Mouse (Mus musculus): Measurements from ENCODE around the gene Elfn1. TPM values are rescaled to one million over a fixed set of nuclear protein-coding genes. Genes with fewer than 3 reads are reported as not detected.

The Elfn1 gene
- polyA plus RNA-seq, 1 experiment from 2014 or later: 0.13 TPM

DNA sequence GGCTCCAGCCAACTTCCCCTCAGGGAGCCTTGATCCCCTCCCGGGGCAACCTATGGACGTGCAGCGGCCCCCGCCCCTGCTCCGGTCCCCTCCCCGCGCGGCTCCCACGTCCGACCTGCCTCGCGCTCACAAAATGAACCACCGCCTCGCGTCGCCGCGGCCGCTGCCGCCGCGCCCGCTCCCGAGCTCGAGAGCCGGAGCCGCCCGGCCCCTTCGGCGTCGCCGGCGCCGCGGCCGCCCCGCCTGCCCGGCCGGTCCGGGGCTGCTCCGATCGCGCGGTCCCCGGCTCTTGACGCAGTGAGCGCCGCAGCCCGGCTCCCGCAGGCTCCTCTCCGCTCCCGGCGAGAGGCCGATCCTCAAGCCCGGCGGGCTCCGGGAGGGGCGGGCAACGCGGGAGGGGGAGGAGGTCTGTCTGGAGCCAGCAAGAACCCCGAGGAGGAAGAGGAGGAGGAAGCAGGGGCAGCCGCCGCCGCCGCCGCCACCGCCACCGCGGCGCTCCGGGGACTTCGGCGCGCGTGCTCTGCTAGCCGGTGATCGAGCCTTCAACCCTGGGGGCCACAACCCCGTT lies 584 bp downstream of the Elfn1 start:
- ATAC-seq (replicated peaks; ENCODE audit: insufficient number of reproducible peaks, low FRiP score, low TSS enrichment): no peak
- H3K36me3 ChIP-seq (ENCODE audit: control insufficient read depth, insufficient read depth, low read length): no peaks in the 10 kb centered on the region
- peaks cover 93% of the 10 kb centered on the region for H3K27me3 ChIP-seq (ENCODE audit: control insufficient read depth, insufficient read depth, low read length)
- WGBS (ENCODE audit: insufficient replicate concordance): under 1% methylated on average over 50 of the region's 78 CpGs
- H3K4me2 ChIP-seq: peak overlapping the region; percentile 99
- H3K4me3 ChIP-seq (ENCODE audit: low read depth, low read length): peak overlapping the region; percentile 65
- peak overlapping the region; percentile 58; the same call in 1 of the 2 replicates for H3K9ac ChIP-seq (ENCODE audit: low read depth, low read length)
- peaks cover 29% of the 10 kb centered on the region for H3K4me1 ChIP-seq (ENCODE audit: control insufficient read depth, insufficient read depth, low read length)
- no peaks in the 10 kb centered on the region for H3K9me3 ChIP-seq (replicated peaks; ENCODE audit: control insufficient read depth, low read length)
- no peak overlapping the region for H3K27ac ChIP-seq (ENCODE audit: low read depth, low read length)

DNA sequence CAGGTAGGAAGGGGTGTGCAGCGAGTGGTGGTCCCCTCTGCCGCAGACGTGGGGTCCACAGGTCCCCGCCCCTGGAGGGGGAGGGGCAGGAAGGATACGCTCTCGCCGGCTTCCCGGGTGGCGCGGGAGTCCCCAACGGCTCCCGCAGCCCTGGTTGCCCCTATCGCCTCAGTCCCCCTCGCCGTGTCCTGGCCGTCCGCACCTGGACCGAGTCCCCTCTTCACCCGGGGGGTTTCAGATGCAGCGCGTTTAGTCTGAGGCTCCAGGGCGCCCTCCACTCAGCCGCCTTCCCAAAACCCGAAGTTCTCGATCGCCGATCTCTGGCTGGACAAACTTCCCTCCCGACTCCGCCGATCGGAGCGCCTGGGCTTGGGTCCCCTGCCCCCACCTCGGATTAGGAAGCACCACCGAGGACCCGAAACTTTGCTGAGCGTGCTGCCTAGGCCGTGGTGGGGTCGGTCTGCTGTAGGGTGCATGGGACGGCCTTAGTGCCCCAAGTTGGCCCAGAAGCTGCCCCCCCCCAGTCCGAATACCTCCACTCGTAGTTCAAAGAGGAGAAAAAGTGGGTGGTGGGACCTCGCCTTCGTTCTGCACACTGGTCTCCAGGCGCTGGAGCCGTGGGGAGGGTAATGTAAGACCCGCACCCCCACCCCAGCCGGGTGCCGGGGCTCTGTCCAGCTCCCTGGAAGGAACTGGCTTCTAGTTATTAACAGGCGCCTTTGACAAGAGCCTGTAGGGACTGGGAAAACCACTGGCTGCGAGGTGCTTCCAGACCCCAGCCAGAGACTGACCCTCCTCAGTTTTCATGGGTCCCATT lies 1.3 kb downstream of the Elfn1 start:
- H3K9ac ChIP-seq (ENCODE audit: low read depth, low read length): peak overlapping the region; percentile 58; the same call in 1 of the 2 replicates
- peak overlapping the region; percentile 65 for H3K4me3 ChIP-seq (ENCODE audit: low read depth, low read length)
- under 1% methylated on average over 46 of the region's 50 CpGs for WGBS (ENCODE audit: insufficient replicate concordance)
- no peaks in the 10 kb centered on the region for H3K9me3 ChIP-seq (replicated peaks; ENCODE audit: control insufficient read depth, low read length)
- no peaks in the 10 kb centered on the region for H3K36me3 ChIP-seq (ENCODE audit: control insufficient read depth, insufficient read depth, low read length)
- ATAC-seq (replicated peaks; ENCODE audit: insufficient number of reproducible peaks, low FRiP score, low TSS enrichment): no peak
- H3K4me1 ChIP-seq (ENCODE audit: control insufficient read depth, insufficient read depth, low read length): peaks cover 29% of the 10 kb centered on the region
- H3K4me2 ChIP-seq: peak overlapping the region; percentile 99
- peaks cover 97% of the 10 kb centered on the region for H3K27me3 ChIP-seq (ENCODE audit: control insufficient read depth, insufficient read depth, low read length)
- H3K27ac ChIP-seq (ENCODE audit: low read depth, low read length): no peak overlapping the region

GRCm38 (mm10) chr5:139909710-139910550 lies 2.2 kb downstream of the Elfn1 start:
- no peak for ATAC-seq (replicated peaks; ENCODE audit: insufficient number of reproducible peaks, low FRiP score, low TSS enrichment)
- H3K9me3 ChIP-seq (replicated peaks; ENCODE audit: control insufficient read depth, low read length): no peaks in the 10 kb centered on the region
- H3K4me2 ChIP-seq: peak overlapping the region; percentile 1; the same call in 1 of the 2 replicates

DNA sequence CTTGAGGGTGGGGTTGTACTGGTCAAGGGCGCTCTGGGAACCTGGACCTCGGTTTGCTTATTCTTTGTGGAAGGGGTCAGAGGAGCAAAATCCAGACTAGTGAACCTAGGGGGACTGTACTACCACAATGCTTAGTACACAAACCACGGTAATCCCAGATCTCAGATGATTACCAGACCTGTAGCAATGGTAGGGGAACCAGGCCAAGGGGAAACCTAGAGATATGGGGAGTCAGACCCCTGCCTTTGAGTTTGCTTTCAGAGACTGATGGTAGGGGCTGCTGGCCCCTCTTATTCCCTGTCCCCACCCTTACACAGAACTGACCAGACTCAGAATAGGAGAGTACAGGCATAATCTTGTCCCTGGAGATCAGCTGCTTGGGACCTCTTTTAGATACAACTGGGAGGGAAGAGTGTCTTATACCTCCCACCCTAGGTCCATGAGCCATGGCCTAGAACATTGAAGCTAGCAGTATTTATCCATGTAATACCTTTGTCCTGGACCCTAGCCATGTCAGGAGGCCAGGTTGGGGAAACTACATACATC lies 3.1 kb downstream of the Elfn1 start:
- WGBS (ENCODE audit: insufficient replicate concordance): 12% methylated on average over 3 of the region's 3 CpGs
- peaks cover 29% of the 10 kb centered on the region for H3K4me1 ChIP-seq (ENCODE audit: control insufficient read depth, insufficient read depth, low read length)

More at GRCm38 (mm10) chr5:139909710-139910550, 2.2 kb downstream of the Elfn1 start:
- Histone ChIP-seq H3K27ac (ENCODE audit: low read depth, low read length) (no peak overlapping the region), H3K27me3 (ENCODE audit: control insufficient read depth, insufficient read depth, low read length) (peaks cover 99% of the 10 kb centered on the region), H3K4me3 (ENCODE audit: low read depth, low read length) (peak overlapping the region; percentile 23), H3K36me3 (ENCODE audit: control insufficient read depth, insufficient read depth, low read length) (no peaks in the 10 kb centered on the region), H3K4me1 (ENCODE audit: control insufficient read depth, insufficient read depth, low read length) (peaks cover 29% of the 10 kb centered on the region), H3K9ac (ENCODE audit: low read depth, low read length) (no peak overlapping the region)
- WGBS (ENCODE audit: insufficient replicate concordance): 2% methylated on average over 29 of the region's 29 CpGs

GRCm38 (mm10) chr5:139911506-139911905 lies 3.8 kb downstream of the Elfn1 start:
- Histone ChIP-seq H3K4me2 (peak overlapping the region; percentile 91), H3K27me3 (ENCODE audit: control insufficient read depth, insufficient read depth, low read length) (peaks cover 99% of the 10 kb centered on the region), H3K36me3 (ENCODE audit: control insufficient read depth, insufficient read depth, low read length) (no peaks in the 10 kb centered on the region), H3K4me1 (ENCODE audit: control insufficient read depth, insufficient read depth, low read length) (peaks cover 29% of the 10 kb centered on the region), H3K27ac (ENCODE audit: low read depth, low read length) (no peak overlapping the region), H3K9me3 (replicated peaks; ENCODE audit: control insufficient read depth, low read length) (no peaks in the 10 kb centered on the region), H3K4me3 (ENCODE audit: low read depth, low read length) (peak overlapping the region; percentile 51), H3K9ac (ENCODE audit: low read depth, low read length) (no peak overlapping the region)
- ATAC-seq (replicated peaks; ENCODE audit: insufficient number of reproducible peaks, low FRiP score, low TSS enrichment): no peak
- 4% methylated on average over 19 of the region's 19 CpGs for WGBS (ENCODE audit: insufficient replicate concordance)

More for the DNA sequence above, 3.1 kb downstream of the Elfn1 start:
- Histone ChIP-seq H3K9me3 (replicated peaks; ENCODE audit: control insufficient read depth, low read length) (no peaks in the 10 kb centered on the region), H3K36me3 (ENCODE audit: control insufficient read depth, insufficient read depth, low read length) (no peaks in the 10 kb centered on the region), H3K27me3 (ENCODE audit: control insufficient read depth, insufficient read depth, low read length) (peaks cover 99% of the 10 kb centered on the region), H3K9ac (ENCODE audit: low read depth, low read length) (no peak overlapping the region), H3K4me2 (no peak overlapping the region), H3K4me3 (ENCODE audit: low read depth, low read length) (no peak overlapping the region), H3K27ac (ENCODE audit: low read depth, low read length) (no peak overlapping the region)
- ATAC-seq (replicated peaks; ENCODE audit: insufficient number of reproducible peaks, low FRiP score, low TSS enrichment): no peak

DNA sequence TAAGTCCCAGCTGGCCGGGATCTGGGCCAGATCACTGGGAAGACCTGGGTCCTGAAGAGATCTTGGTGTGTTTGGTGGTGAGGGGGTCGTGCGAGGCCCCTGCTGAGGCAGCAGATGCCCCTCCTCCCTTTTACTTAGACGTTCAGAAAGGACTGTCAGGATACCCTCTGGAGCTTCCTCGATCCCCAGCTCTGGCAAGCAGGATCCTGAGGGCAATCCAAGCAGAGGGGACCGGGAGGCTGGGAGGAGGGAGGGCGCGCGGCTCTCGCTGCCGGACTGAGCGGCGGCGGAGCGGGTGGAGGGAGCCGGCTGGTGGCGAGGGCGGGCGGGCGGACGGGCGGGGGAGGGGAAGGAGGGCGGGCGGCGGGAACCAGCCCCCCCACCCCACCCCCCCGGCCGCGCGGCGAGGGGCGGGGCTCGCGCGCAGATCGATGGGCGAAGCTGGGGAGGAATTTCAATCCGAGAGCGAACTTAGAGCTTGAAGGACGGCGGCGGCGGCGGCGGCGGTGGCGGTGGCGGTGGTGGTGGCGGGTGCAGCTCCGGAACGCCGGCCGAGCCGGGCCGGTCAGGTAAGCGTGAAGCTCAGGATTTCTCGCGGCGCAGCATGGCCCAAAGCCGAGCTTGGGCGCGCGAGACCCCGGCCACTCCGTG lies 4.5 kb downstream of the Elfn1 start:
- 0% methylated on average over 22 of the region's 64 CpGs for WGBS (ENCODE audit: insufficient replicate concordance)
- H3K4me2 ChIP-seq: peak overlapping the region; percentile 91
- peak overlapping the region; percentile 51 for H3K4me3 ChIP-seq (ENCODE audit: low read depth, low read length)
- ATAC-seq (replicated peaks; ENCODE audit: insufficient number of reproducible peaks, low FRiP score, low TSS enrichment): no peak
- H3K27me3 ChIP-seq (ENCODE audit: control insufficient read depth, insufficient read depth, low read length): peaks cover 96% of the 10 kb centered on the region
- no peaks in the 10 kb centered on the region for H3K9me3 ChIP-seq (replicated peaks; ENCODE audit: control insufficient read depth, low read length)
- no peaks in the 10 kb centered on the region for H3K36me3 ChIP-seq (ENCODE audit: control insufficient read depth, insufficient read depth, low read length)
- H3K9ac ChIP-seq (ENCODE audit: low read depth, low read length): no peak overlapping the region
- H3K27ac ChIP-seq (ENCODE audit: low read depth, low read length): no peak overlapping the region
- peaks cover 29% of the 10 kb centered on the region for H3K4me1 ChIP-seq (ENCODE audit: control insufficient read depth, insufficient read depth, low read length)

- Histone ChIP-seq H3K4me1 (ENCODE audit: control insufficient read depth, insufficient read depth, low read length) (no peaks in the 10 kb centered on the region), H3K27me3 (ENCODE audit: control insufficient read depth, insufficient read depth, low read length) (peaks cover 22% of the 10 kb centered on the region), H3K27ac (ENCODE audit: low read depth, low read length) (no peak overlapping the region), H3K36me3 (ENCODE audit: control insufficient read depth, insufficient read depth, low read length) (no peaks in the 10 kb centered on the region), H3K9ac (ENCODE audit: low read depth, low read length) (no peak overlapping the region), H3K4me2 (no peak overlapping the region), H3K4me3 (ENCODE audit: low read depth, low read length) (no peak overlapping the region), H3K9me3 (replicated peaks; ENCODE audit: control insufficient read depth, low read length) (no peaks in the 10 kb centered on the region)
- ATAC-seq (replicated peaks; ENCODE audit: insufficient number of reproducible peaks, low FRiP score, low TSS enrichment): no peak
- 60% methylated on average over 11 of the region's 11 CpGs for WGBS (ENCODE audit: insufficient replicate concordance)
Observed at GRCm38 (mm10) chr5:139921666-139922065, 13.9 kb downstream of the Elfn1 start.

- ATAC-seq (replicated peaks; ENCODE audit: insufficient number of reproducible peaks, low FRiP score, low TSS enrichment): no peak
- 87% methylated on average over 8 of the region's 8 CpGs for WGBS (ENCODE audit: insufficient replicate concordance)
Observed at GRCm38 (mm10) chr5:139923867-139924266, 16.1 kb downstream of the Elfn1 start.

More at GRCm38 (mm10) chr5:139923867-139924266, 16.1 kb downstream of the Elfn1 start:
- Histone ChIP-seq H3K27ac (ENCODE audit: low read depth, low read length) (no peak overlapping the region), H3K9me3 (replicated peaks; ENCODE audit: control insufficient read depth, low read length) (no peaks in the 10 kb centered on the region), H3K36me3 (ENCODE audit: control insufficient read depth, insufficient read depth, low read length) (no peaks in the 10 kb centered on the region), H3K4me1 (ENCODE audit: control insufficient read depth, insufficient read depth, low read length) (no peaks in the 10 kb centered on the region), H3K27me3 (ENCODE audit: control insufficient read depth, insufficient read depth, low read length) (peaks cover 6% of the 10 kb centered on the region), H3K4me3 (ENCODE audit: low read depth, low read length) (no peak overlapping the region), H3K9ac (ENCODE audit: low read depth, low read length) (no peak overlapping the region), H3K4me2 (no peak overlapping the region)

Measured in heart, embryonic 11.5 days (tissue).